Mouse (Mus musculus) spleen, adult 2 months (tissue): Measurements from ENCODE around the gene Numbl. TPM values are rescaled to one million over a fixed set of nuclear protein-coding genes. Genes with fewer than 3 reads are reported as not detected.

Source experiments
- DNase-seq, 2 experiments: peaks; one replicate each; pipeline versions ENCODE4 v3.0.0 to v3.0.0-alpha.2; 2012 to 2021; ENCODE audit warnings: low spot score in 2 of 2, low read depth in 1 of 2
- H3K27ac ChIP-seq: fragments of 200-500 bp; 2 replicates; pipeline ENCODE4 v1.5.1; 2012; ENCODE audit warnings: low read length, inconsistent platforms; ENCODE audit not compliant: insufficient read depth
- H3K27me3 ChIP-seq: fragments of 200-500 bp; 2 replicates; pipeline ENCODE4 v1.6.1; 2012; ENCODE audit warnings: mild to moderate bottlenecking, moderate library complexity, low read length, inconsistent platforms; ENCODE audit not compliant: control insufficient read depth, insufficient read depth
- H3K36me3 ChIP-seq: fragments of 200-500 bp; 2 replicates; pipeline ENCODE4 v1.6.1; 2012; ENCODE audit warnings: mild to moderate bottlenecking, low read length, inconsistent platforms; ENCODE audit not compliant: control insufficient read depth, insufficient read depth
- H3K4me1 ChIP-seq: fragments of 200-500 bp; 2 replicates; pipeline ENCODE4 v1.6.1; 2011; ENCODE audit warnings: inconsistent platforms; ENCODE audit not compliant: control insufficient read depth, insufficient read depth, insufficient read length
- H3K4me3 ChIP-seq: fragments of 200-500 bp; 2 replicates; pipeline ENCODE4 v1.5.1; 2011; ENCODE audit warnings: mild to moderate bottlenecking, inconsistent platforms; ENCODE audit not compliant: insufficient read depth, insufficient read length; ENCODE audit errors: extremely low read depth
- CTCF ChIP-seq: fragments of 200-500 bp; IDR thresholded peaks from 2 replicates; pipeline ENCODE4 v1.5.1; 2011; ENCODE audit warnings: mild to moderate bottlenecking, inconsistent platforms; ENCODE audit not compliant: insufficient read depth, insufficient read length, insufficient replicate concordance; ENCODE audit errors: extremely low read depth
- POLR2A ChIP-seq: fragments of 200-500 bp; IDR thresholded peaks from 2 replicates; pipeline ENCODE4 v1.6.1; 2011; ENCODE audit warnings: low read depth, low read length, inconsistent platforms
- WGBS: fragments of 180-500 bp; shearing (Covaris S2); methylation state at CpG from one replicate; pipeline ENCODE4 v1.1.7; 2018; 5-methylcytosine and 5-hydroxymethylcytosine counted together
- polyA plus RNA-seq: library from polyadenylated mRNA; depleted of rRNA; stranded (reverse); fragments of >200 nt; gene quantifications from 2 replicates; pipeline ENCODE4 v1.2.3, GENCODE M21; 2012

The Numbl gene
- polyA plus RNA-seq, 1 experiment, result 6.1 TPM

DNA sequence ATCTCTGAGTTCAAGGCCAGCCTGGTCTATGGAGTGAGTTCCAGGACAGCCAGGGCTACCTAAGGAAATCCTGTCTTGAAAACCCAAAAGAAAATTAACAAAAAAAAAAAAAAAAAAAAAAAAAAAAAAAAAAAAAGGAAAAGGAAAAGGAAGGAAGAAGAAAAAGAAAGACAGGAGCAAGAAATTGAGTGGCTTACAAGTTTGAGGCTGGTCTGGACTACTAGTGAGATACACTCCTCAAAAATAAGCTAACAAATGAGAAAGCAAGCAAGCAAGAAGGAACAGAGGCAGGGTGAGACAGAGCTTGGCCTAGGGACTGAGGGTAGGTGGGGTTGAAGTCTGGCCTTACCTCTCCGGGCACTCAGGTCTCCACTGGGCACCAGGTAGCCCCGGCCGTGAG is 51.6 kb downstream of the Numbl start:
- no peaks in the 10 kb centered on the region for H3K27me3 ChIP-seq
- no peak for TF ChIP-seq POLR2A
- TF ChIP-seq CTCF, result no peak
- DNase-seq, result no peak
- H3K4me3 ChIP-seq, result no peak overlapping the region
- H3K27ac ChIP-seq, result no peak overlapping the region
- WGBS, result 85% methylated on average over 3 of the region's 3 CpGs
- H3K36me3 ChIP-seq, result no peaks in the 10 kb centered on the region
- peaks cover 2% of the 10 kb centered on the region; the same call in 1 of the 2 replicates for H3K4me1 ChIP-seq

GRCm38 (mm10) chr7:27310306-27310705 is 52.1 kb downstream of the Numbl start:
- Histone ChIP-seq H3K4me1 (peaks cover 2% of the 10 kb centered on the region; the same call in 1 of the 2 replicates), H3K27ac (no peak overlapping the region), H3K4me3 (no peak overlapping the region), H3K36me3 (no peaks in the 10 kb centered on the region), H3K27me3 (no peaks in the 10 kb centered on the region)
- TF ChIP-seq POLR2A, result no peak
- TF ChIP-seq CTCF, result no peak
- 12% methylated on average over 17 of the region's 17 CpGs for WGBS
- DNase-seq, result no peak

- WGBS, result 59% methylated on average over 8 of the region's 8 CpGs
- Histone ChIP-seq H3K4me3 (no peak overlapping the region), H3K4me1 (peaks cover 2% of the 10 kb centered on the region; the same call in 1 of the 2 replicates), H3K36me3 (no peaks in the 10 kb centered on the region), H3K27me3 (no peaks in the 10 kb centered on the region), H3K27ac (no peak overlapping the region)
- TF ChIP-seq CTCF, result no peak
- no peak for TF ChIP-seq POLR2A
- DNase-seq, result no peak
Measured at GRCm38 (mm10) chr7:27310996-27311535, 52.8 kb downstream of the Numbl start.

GRCm38 (mm10) chr7:27311651-27312284 is 53.5 kb downstream of the Numbl start:
- no peak overlapping the region for H3K4me3 ChIP-seq
- no peaks in the 10 kb centered on the region for H3K36me3 ChIP-seq
- TF ChIP-seq POLR2A (no peak), CTCF (no peak)
- WGBS, result 90% methylated on average over 12 of the region's 12 CpGs
- H3K27ac ChIP-seq, result no peak overlapping the region
- H3K27me3 ChIP-seq, result no peaks in the 10 kb centered on the region
- peaks cover 2% of the 10 kb centered on the region; the same call in 1 of the 2 replicates for H3K4me1 ChIP-seq
- no peak for DNase-seq

- DNase-seq, result no peak
- Histone ChIP-seq H3K4me1 (no peaks in the 10 kb centered on the region), H3K27me3 (no peaks in the 10 kb centered on the region), H3K27ac (no peak overlapping the region), H3K4me3 (no peak overlapping the region), H3K36me3 (no peaks in the 10 kb centered on the region)
- no peak for TF ChIP-seq POLR2A
- WGBS, result 89% methylated on average over 3 of the region's 3 CpGs
Measured at GRCm38 (mm10) chr7:27314393-27314792, 56.2 kb downstream of the Numbl start.

DNA sequence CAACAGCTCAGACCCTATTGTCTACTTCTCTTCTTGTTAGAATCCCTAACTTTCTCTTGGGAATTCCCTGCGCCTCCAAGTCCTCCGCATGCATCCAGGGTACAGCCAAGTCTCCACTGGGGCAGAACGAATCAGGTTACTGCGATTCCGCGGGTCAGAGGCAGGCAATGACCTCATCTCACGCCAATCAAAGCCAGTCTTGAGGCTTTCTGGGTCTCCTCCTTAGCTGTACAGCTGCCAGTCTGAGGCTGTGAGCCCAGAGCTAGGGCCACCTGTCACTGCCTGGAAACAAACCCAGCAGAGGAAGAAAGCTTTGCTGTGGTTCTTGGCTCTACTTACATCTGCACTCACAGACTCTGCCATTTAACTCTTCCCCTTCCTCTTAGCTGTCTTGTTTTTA is 57.7 kb downstream of the Numbl start:
- Histone ChIP-seq H3K36me3 (no peaks in the 10 kb centered on the region), H3K4me3 (no peak overlapping the region), H3K27ac (no peak overlapping the region), H3K4me1 (no peaks in the 10 kb centered on the region), H3K27me3 (no peaks in the 10 kb centered on the region)
- no peak for DNase-seq
- TF ChIP-seq POLR2A, result no peak
- no peak for TF ChIP-seq CTCF
- WGBS, result 53% methylated on average over 7 of the region's 7 CpGs

DNA sequence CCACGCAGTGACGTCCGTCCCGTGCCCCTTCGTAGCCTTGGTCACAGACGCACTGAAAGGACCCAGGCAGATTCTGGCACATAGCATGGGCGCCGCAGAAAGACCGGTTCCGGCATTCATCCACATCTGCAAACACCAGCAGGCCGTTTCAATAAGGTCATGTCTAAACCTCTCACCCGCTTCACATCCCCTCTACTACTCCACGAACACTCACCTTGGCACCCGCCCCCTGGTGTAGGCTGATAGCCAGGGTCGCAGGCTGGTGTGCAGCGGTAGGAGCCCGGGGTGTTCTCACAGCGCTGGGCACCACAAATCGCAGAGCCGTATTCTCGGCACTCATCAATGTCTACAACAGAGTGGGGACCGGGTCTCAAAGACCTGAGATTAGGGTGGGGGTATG is 61.2 kb downstream of the Numbl start:
- Histone ChIP-seq H3K27me3 (no peaks in the 10 kb centered on the region), H3K27ac (no peak overlapping the region), H3K36me3 (no peaks in the 10 kb centered on the region), H3K4me3 (no peak overlapping the region), H3K4me1 (no peaks in the 10 kb centered on the region)
- no peak for DNase-seq
- no peak for TF ChIP-seq CTCF
- TF ChIP-seq POLR2A, result no peak
- 89% methylated on average over 22 of the region's 22 CpGs for WGBS

DNA sequence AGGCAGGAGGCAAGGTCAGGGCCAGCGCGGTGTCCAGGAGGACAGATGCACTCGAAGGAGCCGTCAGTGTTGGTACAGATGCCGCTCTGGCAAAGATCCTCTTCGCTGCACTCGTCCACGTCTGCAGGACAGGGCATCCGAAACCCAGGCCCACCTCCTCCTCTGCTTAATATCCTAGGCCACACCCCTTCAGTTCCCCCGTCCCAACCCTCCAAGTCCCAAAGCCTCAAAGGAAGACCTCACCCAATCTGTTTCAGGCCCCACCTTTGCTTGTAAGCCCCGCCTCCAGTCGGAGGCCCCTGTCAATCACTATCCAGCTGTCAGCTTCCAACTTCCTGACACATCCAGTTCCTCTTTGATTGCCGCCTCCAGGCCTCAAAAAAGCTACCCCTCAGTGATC is 64.1 kb downstream of the Numbl start:
- no peak overlapping the region for H3K27ac ChIP-seq
- no peak for DNase-seq
- peaks cover 3% of the 10 kb centered on the region; the same call in 1 of the 2 replicates for H3K4me1 ChIP-seq
- H3K36me3 ChIP-seq, result no peaks in the 10 kb centered on the region
- H3K27me3 ChIP-seq, result no peaks in the 10 kb centered on the region
- 43% methylated on average over 13 of the region's 13 CpGs for WGBS
- TF ChIP-seq POLR2A, result no peak
- no peak for TF ChIP-seq CTCF
- H3K4me3 ChIP-seq, result no peak overlapping the region
